Mouse (Mus musculus) liver, embryonic 14.5 days (tissue): Measurements from ENCODE around the gene Ccser2. TPM values are rescaled to one million over a fixed set of nuclear protein-coding genes. Genes with fewer than 3 reads are reported as not detected.

Experiments
- ATAC-seq: fragments of 200-750 bp; cut with Nextera tagmentation; 2 replicates; pipeline ENCODE4 v1.8.0; 2017; ENCODE audit warnings: moderate number of reproducible peaks, mild to moderate bottlenecking, moderate library complexity; ENCODE audit not compliant: insufficient read depth
- DNase-seq, 3 experiments: peaks; one replicate each; pipeline ENCODE4 v3.0.0-alpha.2; 2012 to 2013; ENCODE audit warnings: low read depth in 3 of 3, low spot score in 3 of 3
- H3K27ac ChIP-seq: fragments of 300-500 bp; sonication (generic); 2 replicates; pipeline ENCODE4 v1.5.1; 2014; ENCODE audit warnings: moderate library complexity, mild to moderate bottlenecking, control low read depth, inconsistent platforms
- H3K27me3 ChIP-seq: fragments of 300-500 bp; sonication (generic); 2 replicates; pipeline ENCODE4 v1.6.1; 2014; ENCODE audit warnings: mild to moderate bottlenecking, low read length, moderate library complexity; ENCODE audit not compliant: control insufficient read depth, insufficient read depth
- H3K36me3 ChIP-seq: fragments of 300-500 bp; sonication (generic); replicated peaks from 2 replicates; pipeline ENCODE4 v1.6.1; 2014; ENCODE audit warnings: low read depth; ENCODE audit not compliant: control insufficient read depth, insufficient read depth
- H3K4me1 ChIP-seq, 2 experiments: fragments of 200-500 bp in 1 of 2; fragments of 300-500 bp in 1 of 2; sonication (generic) in 1 of 2; replicated peaks; 2 replicates each; pipeline ENCODE4 v1.6.1; 2012 to 2014; ENCODE audit warnings: antibody characterized with exemption in 1 of 2, inconsistent platforms in 1 of 2, low read length in 1 of 2; ENCODE audit not compliant: control insufficient read depth in 2 of 2, insufficient read depth in 2 of 2
- H3K4me2 ChIP-seq: fragments of 300-500 bp; sonication (generic); 2 replicates; pipeline ENCODE4 v1.6.1; 2014; ENCODE audit warnings: low read depth, mild to moderate bottlenecking, control low read depth, moderate library complexity
- H3K4me3 ChIP-seq, 2 experiments: fragments of 200-500 bp in 1 of 2; fragments of 300-500 bp in 1 of 2; sonication (generic) in 1 of 2; 2 replicates each; pipeline ENCODE4 v1.5.1; 2012 to 2014; ENCODE audit warnings: low read depth in 2 of 2, low read length in 2 of 2, mild to moderate bottlenecking in 2 of 2, control low read depth in 1 of 2, inconsistent platforms in 1 of 2, moderate library complexity in 1 of 2; ENCODE audit not compliant: insufficient read depth in 1 of 2
- H3K9ac ChIP-seq: fragments of 300-500 bp; sonication (generic); replicated peaks from 2 replicates; pipeline ENCODE4 v1.6.1; 2014; ENCODE audit warnings: mild to moderate bottlenecking, control low read depth, moderate library complexity
- H3K9me3 ChIP-seq: fragments of 300-500 bp; sonication (generic); 2 replicates; pipeline ENCODE4 v1.6.1; 2016; ENCODE audit warnings: low read length, mixed read lengths; ENCODE audit not compliant: control insufficient read depth
- CTCF ChIP-seq: IDR thresholded peaks from 2 replicates; pipeline ENCODE4 v1.5.1; 2016; ENCODE audit warnings: antibody characterized with exemption, low read depth, control low read depth
- EP300 ChIP-seq: IDR thresholded peaks from 2 replicates; pipeline ENCODE4 v1.6.1; 2016; ENCODE audit warnings: antibody characterized with exemption, low read depth
- WGBS: fragments of 180-500 bp; shearing (Covaris S2); extraction: QIAGEN DNeasy Blood & Tissue Kit; methylation state at CpG from one replicate; pipeline ENCODE4 v1.1.7; 2014; ENCODE audit not compliant: insufficient replicate concordance; 5-methylcytosine and 5-hydroxymethylcytosine counted together
- polyA plus RNA-seq, 2 experiments: library from polyadenylated mRNA; depleted of rRNA in 1 of 2; stranded (reverse) in 1 of 2; unstranded in 1 of 2; fragments of >200 nt; fragmentation: Nextera tagmentation in 1 of 2; extraction: Ambion mirVana in 1 of 2; gene quantifications; 2 replicates each; pipeline versions ENCODE4 v1.2.1 to v1.2.3; 2012 to 2014

Gene Ccser2
- polyA plus RNA-seq, 2 experiments = 1.6 to 4.1 TPM

- Histone ChIP-seq H3K9ac (no peak overlapping the region), H3K4me1 (no peaks in the 10 kb centered on the region), H3K27ac (no peak overlapping the region), H3K9me3 (no peaks in the 10 kb centered on the region), H3K27me3 (no peaks in the 10 kb centered on the region; the same call in 1 of the 2 replicates), H3K36me3 (no peaks in the 10 kb centered on the region), H3K4me2 (no peak overlapping the region), H3K4me3 (no peak overlapping the region)
- DNase-seq (no peak), ATAC-seq (no peak)
- TF ChIP-seq CTCF (no peak), EP300 (no peak)
- WGBS = 55% methylated on average over 3 of the region's 3 CpGs
Observed at GRCm38 (mm10) chr14:36985693-36986092, 17.1 kb upstream of the Ccser2 start.

- no peaks in the 10 kb centered on the region for H3K36me3 ChIP-seq
- H3K4me2 ChIP-seq = no peak overlapping the region
- WGBS = 74% methylated on average over 3 of the region's 3 CpGs
- H3K27me3 ChIP-seq = no peaks in the 10 kb centered on the region
- ATAC-seq = no peak
- TF ChIP-seq CTCF = no peak
- no peak for TF ChIP-seq EP300
- H3K4me1 ChIP-seq = no peaks in the 10 kb centered on the region
- DNase-seq = no peak
- H3K9ac ChIP-seq = no peak overlapping the region
- no peak overlapping the region for H3K4me3 ChIP-seq
- no peak overlapping the region for H3K27ac ChIP-seq
- H3K9me3 ChIP-seq = no peaks in the 10 kb centered on the region
Observed at GRCm38 (mm10) chr14:36975019-36975418, 6.4 kb upstream of the Ccser2 start.

GRCm38 (mm10) chr14:36971211-36971610 lies 2.6 kb upstream of the Ccser2 start:
- Histone ChIP-seq H3K4me3 (no peak overlapping the region), H3K4me2 (no peak overlapping the region), H3K27me3 (no peaks in the 10 kb centered on the region), H3K27ac (no peak overlapping the region), H3K9ac (no peak overlapping the region), H3K9me3 (no peaks in the 10 kb centered on the region), H3K36me3 (no peaks in the 10 kb centered on the region), H3K4me1 (peaks cover 5 to 12% of the 10 kb centered on the region in 2 experiments; a peak in 3 of 4 replicates)
- DNase-seq (no peak), ATAC-seq (no peak)
- 73% methylated on average over 4 of the region's 4 CpGs for WGBS
- TF ChIP-seq EP300 (no peak), CTCF (no peak)

GRCm38 (mm10) chr14:36969861-36970420 lies 1.4 kb upstream of the Ccser2 start:
- H3K9me3 ChIP-seq = no peaks in the 10 kb centered on the region
- no peaks in the 10 kb centered on the region for H3K27me3 ChIP-seq
- DNase-seq (no peak), ATAC-seq (no peak)
- WGBS = 54% methylated on average over 3 of the region's 3 CpGs
- no peak overlapping the region for H3K4me3 ChIP-seq
- no peak overlapping the region for H3K4me2 ChIP-seq
- H3K9ac ChIP-seq = no peak overlapping the region
- H3K4me1 ChIP-seq = peaks cover 5 to 12% of the 10 kb centered on the region in 2 experiments; a peak in 3 of 4 replicates
- TF ChIP-seq CTCF (no peak), EP300 (no peak)
- no peaks in the 10 kb centered on the region for H3K36me3 ChIP-seq
- no peak overlapping the region for H3K27ac ChIP-seq

GRCm38 (mm10) chr14:36968076-36968627 lies 425 bp downstream of the Ccser2 start:
- no peaks in the 10 kb centered on the region for H3K27me3 ChIP-seq
- no peak overlapping the region for H3K27ac ChIP-seq
- WGBS = 1% methylated on average over 43 of the region's 49 CpGs
- peaks cover 5 to 12% of the 10 kb centered on the region in 2 experiments; a peak in 3 of 4 replicates for H3K4me1 ChIP-seq
- TF ChIP-seq EP300 = no peak
- TF ChIP-seq CTCF = no peak
- H3K4me2 ChIP-seq = peak overlapping the region; percentile 82
- H3K9ac ChIP-seq = peak overlapping the region; percentile 62
- H3K9me3 ChIP-seq = no peaks in the 10 kb centered on the region
- no peak for DNase-seq
- H3K36me3 ChIP-seq = no peaks in the 10 kb centered on the region
- peak overlapping the region; percentile 58 to 79 for H3K4me3 ChIP-seq
- ATAC-seq = peak; percentile 58
